Comparison of ENCODE assay signal across 18 mouse cellular contexts in genomic region chr9:59531645-59532044, GRCm38 (mm10). TPM values are rescaled to one million over a fixed set of nuclear protein-coding genes. Genes with fewer than 3 reads are reported as not detected.
"Had no signal": no experiment of that assay in that cellular context is flagged by ENCODE, and none has a peak within 500 bp of the region (broad histone marks: within the 10 kb centered on the region; RNA-seq: fewer than 3 reads in every experiment).

No protein-coding gene starts in this region.

- H3K4me3 ChIP-seq: kidney, embryonic 15.5 days; limb, embryonic 12.5 days; liver, embryonic 13.5 days; lung, embryonic 15.5 days; megakaryocyte, embryonic 14.5 days; midbrain, embryonic 15.5 days; neural tube, embryonic 13.5 days; stomach, embryonic 15.5 days had no signal

- H3K27me3 ChIP-seq: kidney, embryonic 15.5 days; limb, embryonic 12.5 days; liver, embryonic 13.5 days; lung, embryonic 15.5 days; midbrain, embryonic 15.5 days; neural tube, embryonic 13.5 days; stomach, embryonic 15.5 days had no signal

- H3K27ac ChIP-seq: kidney, embryonic 15.5 days; limb, embryonic 12.5 days; liver, embryonic 13.5 days; lung, embryonic 15.5 days; macrophage; midbrain, embryonic 15.5 days; neural tube, embryonic 13.5 days; stomach, embryonic 15.5 days had no signal

- H3K9ac ChIP-seq: kidney, embryonic 15.5 days; limb, embryonic 12.5 days; liver, embryonic 13.5 days; liver, postnatal 0 days; lung, embryonic 15.5 days; midbrain, embryonic 15.5 days; neural tube, embryonic 13.5 days; stomach, embryonic 15.5 days had no signal

- H3K4me2 ChIP-seq: kidney, embryonic 15.5 days; limb, embryonic 12.5 days; liver, embryonic 13.5 days; lung, embryonic 15.5 days; midbrain, embryonic 11.5 days; midbrain, embryonic 15.5 days; neural tube, embryonic 13.5 days; stomach, embryonic 15.5 days had no signal

- H3K9me3 ChIP-seq: kidney, embryonic 15.5 days; limb, embryonic 12.5 days; liver, embryonic 13.5 days; lung, embryonic 15.5 days; megakaryocyte, embryonic 14.5 days; midbrain, embryonic 15.5 days; neural tube, embryonic 13.5 days; stomach, embryonic 15.5 days had no signal

- ATAC-seq: liver, postnatal 0 days; midbrain, embryonic 15.5 days had no signal

- DNase-seq: kidney, adult 2 months; kidney, postnatal 36 days; layer of hippocampus, adult 9-11 months; layer of hippocampus, postnatal 36 days; liver; liver, embryonic 13.5 days; liver, postnatal 0 days; lung, postnatal 14 days; retina, postnatal 1 day had no signal

- H3K4me1 ChIP-seq: kidney, embryonic 15.5 days; limb, embryonic 12.5 days; lung, embryonic 15.5 days; midbrain, embryonic 15.5 days; neural tube, embryonic 13.5 days; stomach, embryonic 15.5 days had no signal

- H3K36me3 ChIP-seq: kidney, embryonic 15.5 days; limb, embryonic 12.5 days; liver, embryonic 13.5 days; lung, embryonic 15.5 days; midbrain, embryonic 15.5 days; neural tube, embryonic 13.5 days; stomach, embryonic 15.5 days had no signal

RNA-seq across cellular contexts. Expression of gene Tmem202, which starts 8.0 kb away (rescaled TPM):
- polyA plus RNA-seq: kidney, adult 2 months; kidney, embryonic 15.5 days; liver, embryonic 13.5 days; lung, embryonic 15.5 days; midbrain, embryonic 11.5 days; stomach, embryonic 15.5 days had no signal

RNA-seq across cellular contexts. Expression of gene Celf6, which starts 46.1 kb away (rescaled TPM):
- polyA plus RNA-seq: liver, postnatal 0 days; macrophage had no signal
